Mouse (Mus musculus): ENCODE measurements around the gene Ric3.

Ric3 gene

DNA sequence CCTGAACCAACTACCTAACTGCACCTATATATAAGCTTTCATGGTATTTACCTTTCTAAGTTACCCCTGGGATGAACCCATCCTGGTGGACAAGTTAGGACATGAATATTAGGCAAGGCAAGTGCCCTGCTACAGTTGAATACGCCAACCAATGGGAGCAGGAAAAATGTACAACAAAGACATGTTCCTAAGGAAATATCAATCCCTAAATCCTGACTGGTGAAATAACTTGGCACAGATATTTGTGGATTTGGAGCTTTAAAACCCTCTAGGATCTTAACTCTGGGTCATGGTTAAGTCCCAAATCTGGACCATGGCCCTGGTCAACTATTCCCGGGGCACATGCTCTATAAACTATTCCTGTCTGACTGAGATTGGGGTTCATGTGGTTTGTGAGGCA lies 37.3 kb downstream of the Ric3 start:
- DNase-seq (ENCODE audit: low read depth, low spot score), result no peak

DNA sequence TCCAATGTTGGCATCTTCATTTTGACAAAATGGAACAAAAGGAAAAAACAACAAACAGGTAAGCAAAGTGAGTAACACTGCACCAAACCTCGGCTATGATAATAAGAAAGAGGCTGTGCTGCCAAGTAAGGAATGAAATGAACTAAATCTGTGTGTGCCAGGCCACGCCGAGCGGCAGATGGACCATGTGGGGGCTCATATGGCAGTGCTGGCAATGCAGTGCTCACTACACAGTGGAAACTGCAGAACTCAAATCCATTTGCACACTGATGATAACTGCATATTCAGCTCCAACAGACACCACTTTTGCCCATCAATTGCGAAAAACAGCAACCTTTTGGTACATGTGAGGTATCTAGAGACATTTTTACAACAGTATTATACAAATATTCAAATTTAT lies 43.7 kb downstream of the Ric3 start:
- DNase-seq (ENCODE audit: low read depth, low spot score), result peak; percentile 70

- peak; percentile 24 for DNase-seq (ENCODE audit: low read depth, low spot score)
Observed at GRCm38 (mm10) chr7:109038987-109039386, 44.1 kb downstream of the Ric3 start.

- DNase-seq (ENCODE audit: low read depth, low spot score), result no peak
Observed at GRCm38 (mm10) chr7:109038121-109038735, 44.9 kb downstream of the Ric3 start.

GRCm38 (mm10) chr7:109032054-109032453 lies 51.1 kb downstream of the Ric3 start:
- no peak for DNase-seq (ENCODE audit: low read depth, low spot score)

DNA sequence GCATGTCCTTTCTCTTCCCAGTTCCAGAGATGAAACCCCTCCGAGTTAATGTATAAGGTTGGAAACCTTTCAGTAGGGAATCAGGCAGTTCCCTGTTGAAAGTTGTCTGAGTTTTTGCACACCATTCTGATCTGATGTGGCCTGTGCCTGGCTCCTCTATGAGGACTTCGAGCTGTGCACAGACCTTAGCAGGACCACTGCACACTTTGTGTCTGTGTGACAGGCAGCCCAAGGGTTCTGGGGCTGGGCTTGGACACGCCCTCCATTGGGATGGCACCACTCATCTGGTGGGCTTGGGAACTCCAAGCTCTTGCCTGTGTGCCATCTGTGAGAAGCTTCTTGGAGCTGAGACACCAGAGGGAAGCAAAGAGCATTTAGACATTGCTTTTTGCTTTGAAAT lies 51.8 kb downstream of the Ric3 start:
- DNase-seq (ENCODE audit: low read depth, low spot score), result no peak

GRCm38 (mm10) chr7:109029961-109030465 lies 53.1 kb downstream of the Ric3 start:
- no peak for DNase-seq (ENCODE audit: low read depth, low spot score)

DNA sequence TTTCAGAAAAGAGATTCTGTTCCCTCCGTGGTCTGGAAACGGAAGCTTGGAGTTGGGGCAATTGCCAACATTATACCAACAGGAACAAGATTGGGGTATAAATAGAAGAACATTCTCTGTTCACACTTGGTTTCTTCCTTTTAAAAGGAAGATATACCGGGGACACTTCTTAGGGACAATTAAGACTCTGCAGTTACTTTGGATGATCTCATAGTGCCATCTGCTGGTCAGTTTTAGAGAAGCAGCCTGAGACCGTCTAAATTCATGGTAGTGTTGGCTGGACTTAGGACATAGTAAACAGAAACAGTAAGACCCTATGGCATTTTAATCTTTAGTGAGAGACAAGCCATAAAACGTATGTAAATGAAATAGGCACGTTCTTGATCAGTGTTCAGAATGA lies 54.9 kb downstream of the Ric3 start:
- no peak for DNase-seq (ENCODE audit: low read depth, low spot score)

GRCm38 (mm10) chr7:109027721-109028120 lies 55.4 kb downstream of the Ric3 start:
- DNase-seq (ENCODE audit: low read depth, low spot score), result no peak

DNA sequence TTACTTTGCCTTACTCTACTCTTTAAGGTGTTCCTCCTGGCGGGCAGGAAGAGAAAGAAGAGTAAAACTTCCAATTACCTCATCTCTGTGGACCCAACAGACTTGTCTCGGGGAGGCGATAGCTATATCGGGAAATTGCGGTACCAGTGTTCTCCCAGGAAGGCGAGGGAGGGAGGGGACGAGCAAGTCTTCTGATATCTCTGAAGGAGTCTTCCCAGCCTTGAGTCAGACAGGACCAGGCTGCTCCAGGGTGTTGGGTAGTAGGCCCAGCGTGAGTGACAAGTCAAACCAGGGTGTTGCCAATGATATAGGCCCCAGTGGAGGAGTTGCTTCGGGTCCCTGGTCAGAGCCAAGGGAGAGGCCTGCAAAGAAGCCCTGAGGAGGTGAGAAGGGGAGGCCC lies 56.2 kb downstream of the Ric3 start:
- no peak for DNase-seq (ENCODE audit: low read depth, low spot score)

GRCm38 (mm10) chr7:109025743-109026142 lies 57.4 kb downstream of the Ric3 start:
- no peak for DNase-seq (ENCODE audit: low read depth, low spot score)

GRCm38 (mm10) chr7:109021428-109021827 lies 61.7 kb downstream of the Ric3 start:
- DNase-seq (ENCODE audit: low read depth, low spot score), result no peak

DNA sequence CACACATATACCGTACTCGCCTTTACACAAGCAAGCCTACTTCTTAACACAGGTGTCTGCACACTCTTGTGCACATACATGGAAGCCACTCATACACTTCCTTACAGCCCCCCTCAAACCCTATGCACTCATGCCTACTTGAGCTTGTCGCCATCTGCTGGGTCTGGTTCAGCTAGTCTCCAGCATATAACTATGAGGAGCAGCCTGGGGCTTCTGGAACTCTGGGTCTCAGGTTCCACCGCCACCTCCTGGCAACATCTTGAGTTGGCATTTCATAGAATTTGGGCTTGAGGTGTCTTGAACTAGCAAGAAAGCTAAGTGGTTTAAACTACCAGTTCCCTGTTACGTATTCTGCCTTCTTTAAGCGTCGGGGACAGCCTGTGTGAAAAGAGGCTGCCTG lies 63.9 kb downstream of the Ric3 start:
- no peak for DNase-seq (ENCODE audit: low read depth, low spot score)

GRCm38 (mm10) chr7:109016378-109016923 lies 66.7 kb downstream of the Ric3 start:
- DNase-seq (ENCODE audit: low read depth, low spot score), result no peak

DNA sequence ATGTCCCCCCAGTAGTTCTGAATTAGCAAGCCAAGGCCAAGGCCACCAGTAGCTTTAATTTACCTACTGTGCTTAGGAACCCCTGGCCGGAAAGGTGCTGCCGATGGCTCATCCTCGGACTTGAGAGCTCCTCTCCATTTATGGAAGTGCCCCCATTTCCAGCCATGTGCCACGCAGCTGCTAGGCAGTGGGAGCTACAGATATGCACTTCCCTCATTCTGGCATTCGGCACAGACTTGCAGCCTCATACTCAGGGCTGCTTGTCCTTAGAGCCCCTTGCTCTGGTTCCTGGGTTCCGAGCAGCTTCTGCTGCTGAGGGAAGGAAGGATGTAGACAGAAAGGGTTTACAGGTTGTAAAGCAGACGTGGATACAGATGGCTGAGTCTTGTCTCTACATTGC lies 68.3 kb downstream of the Ric3 start:
- DNase-seq (ENCODE audit: low read depth, low spot score), result no peak

DNA sequence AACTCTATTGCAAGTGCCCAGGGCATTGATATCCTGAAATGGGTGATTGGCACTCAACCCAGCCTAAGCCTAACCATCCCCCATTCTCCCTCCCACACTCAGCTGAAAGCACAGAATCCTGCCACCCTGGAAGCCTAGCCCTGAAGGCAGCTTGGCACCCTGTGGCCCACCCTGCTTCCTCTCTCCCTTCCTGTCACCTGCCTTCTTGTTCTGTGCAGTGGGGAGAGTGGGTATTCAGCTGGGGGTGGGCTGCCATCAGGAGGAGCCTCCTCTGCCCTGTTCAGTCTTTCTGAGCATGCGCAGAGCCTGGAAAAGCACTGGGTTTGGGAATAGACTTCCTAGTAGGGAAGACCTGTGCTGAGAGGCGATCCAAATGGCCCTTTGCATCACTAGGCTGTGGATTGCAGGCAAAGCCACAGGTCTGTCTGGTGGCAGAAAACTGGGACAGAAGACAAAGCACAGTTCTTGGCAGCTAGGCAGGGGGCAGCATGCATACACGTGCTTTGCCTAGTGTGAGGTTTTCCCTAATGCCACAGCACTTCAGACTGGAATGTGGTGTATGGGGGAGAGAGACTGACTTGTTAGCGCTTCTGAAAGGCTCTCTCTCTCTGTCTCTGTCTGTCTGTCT lies 70.0 kb downstream of the Ric3 start:
- DNase-seq (ENCODE audit: low read depth, low spot score), result no peak

DNA sequence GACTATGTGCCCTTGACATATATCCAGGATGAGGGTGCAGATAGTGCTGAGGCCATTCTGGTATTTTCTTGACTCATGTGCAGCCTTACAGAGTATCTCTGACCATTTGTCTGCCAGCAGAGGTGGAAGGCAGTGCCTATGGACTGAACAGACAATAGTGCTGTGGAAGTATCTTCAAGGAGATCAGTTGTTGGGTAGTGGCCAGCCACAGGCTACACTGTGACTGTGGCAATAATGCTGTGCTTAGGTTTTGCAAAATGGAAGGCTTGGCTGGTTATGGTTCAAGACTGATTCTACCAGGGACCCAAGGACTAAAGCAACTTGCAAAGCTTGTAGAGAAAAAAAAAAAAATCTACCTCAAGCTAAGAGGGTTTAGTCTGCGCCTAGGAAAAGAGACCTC lies 70.6 kb downstream of the Ric3 start:
- DNase-seq (ENCODE audit: low read depth, low spot score), result no peak

DNA sequence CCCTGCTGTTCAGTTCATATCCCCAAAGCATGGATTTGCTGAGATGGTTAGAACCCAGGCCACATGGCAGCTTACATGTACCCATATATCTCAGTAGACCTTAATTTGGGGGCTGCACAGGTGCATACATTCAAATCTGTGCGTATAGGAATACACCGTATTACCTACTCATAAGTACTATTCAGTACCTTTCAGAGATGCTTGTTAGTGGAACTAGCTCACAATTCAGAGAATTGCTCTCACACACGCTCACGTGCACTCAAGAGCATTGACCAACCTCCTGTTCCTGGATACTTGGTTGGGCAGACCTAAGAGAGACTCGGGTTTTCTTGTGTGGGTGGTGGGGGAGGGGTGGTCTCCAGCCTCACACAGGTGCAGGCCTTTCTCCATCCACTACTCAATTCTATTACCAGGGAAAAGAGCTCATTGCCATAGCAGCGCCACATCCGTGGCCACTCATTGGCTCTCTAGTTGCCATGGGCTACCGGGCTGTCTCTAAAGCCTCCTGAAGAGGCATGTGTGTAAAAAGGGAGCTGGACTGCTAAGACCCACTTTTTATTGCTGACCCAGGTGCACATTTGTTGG lies 71.4 kb downstream of the Ric3 start:
- DNase-seq (ENCODE audit: low read depth, low spot score), result no peak

DNA sequence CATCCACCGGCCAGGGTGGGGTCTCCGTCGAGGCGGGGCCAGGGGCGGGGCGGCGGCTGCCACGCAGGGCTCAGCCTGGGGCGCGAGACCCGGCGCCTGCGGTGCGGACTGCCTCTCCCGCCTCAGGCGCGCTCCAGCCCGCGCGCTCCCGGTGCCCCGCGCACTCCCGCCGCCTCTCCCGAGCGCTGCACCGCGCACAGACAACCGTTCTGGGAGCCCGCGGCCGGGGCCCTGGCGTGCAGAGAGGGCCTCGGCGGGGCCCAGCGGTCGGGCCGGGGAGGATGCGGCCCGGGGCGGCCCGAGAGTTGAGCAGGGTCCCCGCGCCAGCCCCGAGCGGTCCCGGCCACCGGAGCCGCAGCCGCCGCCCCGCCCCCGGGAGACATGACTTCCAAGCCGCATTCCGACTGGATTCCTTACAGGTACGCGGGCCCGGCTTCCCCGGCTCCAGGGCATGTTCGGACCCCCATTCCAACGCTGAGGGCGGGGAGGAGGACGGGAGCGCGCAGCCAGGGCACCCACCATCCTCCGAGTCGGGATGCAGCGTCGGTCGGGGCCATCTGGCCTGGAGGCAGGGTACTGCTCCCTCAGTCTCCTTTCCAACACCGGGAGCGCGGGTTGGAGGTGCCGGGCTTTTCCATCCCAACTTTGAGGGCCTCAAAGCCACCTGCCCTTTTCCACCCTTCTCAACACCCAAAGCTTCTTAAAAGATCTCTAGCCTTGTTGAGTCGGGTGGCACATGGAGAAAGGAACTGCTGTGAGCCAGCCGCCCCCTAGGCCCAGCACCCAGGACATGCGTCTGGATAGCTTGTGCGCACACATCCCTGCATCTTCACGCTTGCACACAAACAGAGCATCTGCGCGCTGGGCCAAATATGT lies 72.2 kb downstream of the Ric3 start:
- no peak for DNase-seq (ENCODE audit: low read depth, low spot score)

- no peak for DNase-seq (ENCODE audit: low read depth, low spot score)
Observed at GRCm38 (mm10) chr7:109009260-109009659, 73.9 kb downstream of the Ric3 start.

DNA sequence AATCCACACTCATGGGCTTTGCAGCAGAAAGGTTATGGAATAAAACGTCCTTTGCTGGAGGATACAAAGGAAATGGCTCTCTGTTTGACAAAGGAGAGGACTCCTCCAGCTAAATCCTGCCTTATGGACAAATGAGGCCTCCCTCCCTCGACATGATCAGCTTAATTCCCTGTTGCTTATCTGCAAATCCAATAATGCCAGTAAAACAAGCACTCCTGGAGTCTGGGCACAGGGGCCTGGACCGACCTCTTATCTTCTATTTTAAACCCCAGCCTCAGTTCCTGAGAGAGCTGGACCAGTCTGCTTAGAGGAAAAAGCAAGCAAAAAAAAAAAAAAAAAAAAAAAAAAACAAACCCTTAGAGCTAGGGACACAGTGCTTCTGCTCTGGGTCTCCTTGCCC lies 79.5 kb downstream of the Ric3 start:
- DNase-seq (ENCODE audit: low read depth, low spot score), result no peak

DNA sequence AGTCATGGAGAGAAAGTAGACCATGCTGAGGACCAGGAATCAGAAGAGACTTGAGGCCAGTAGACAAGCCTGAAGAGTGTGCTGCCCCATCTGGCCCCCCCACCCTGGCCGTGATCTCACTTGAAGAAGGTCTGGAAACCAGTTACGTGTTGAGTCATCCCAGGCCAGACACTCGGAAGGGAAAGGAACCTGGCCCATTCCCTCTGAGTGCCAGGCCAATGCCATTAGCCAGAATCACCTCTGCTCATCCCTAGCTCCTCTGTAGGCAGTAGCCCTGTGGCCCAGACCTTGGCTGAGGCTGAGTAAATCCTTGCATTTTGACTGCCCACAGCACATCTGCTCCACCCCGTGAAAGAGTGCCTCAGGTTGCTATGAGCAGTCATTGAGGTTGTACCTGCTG lies 81.2 kb downstream of the Ric3 start:
- no peak for DNase-seq (ENCODE audit: low read depth, low spot score)
